Mouse (Mus musculus) midbrain, embryonic 11.5 days (tissue): ENCODE data around the gene Gm1113. TPM values are rescaled to one million over a fixed set of nuclear protein-coding genes. Genes with fewer than 3 reads are reported as not detected.

Source experiments
- ATAC-seq: fragments of 200-750 bp; cut with Nextera tagmentation; 2 replicates; pipeline ENCODE4 v1.8.0; 2017; ENCODE audit warnings: moderate TSS enrichment, moderate library complexity; ENCODE audit not compliant: low FRiP score
- DNase-seq: peaks from one replicate; pipeline ENCODE4 v3.0.0; 2015; ENCODE audit warnings: low spot score; ENCODE audit errors: missing footprints
- H3K27ac ChIP-seq: fragments of 300-500 bp; sonication (generic); 2 replicates; pipeline ENCODE4 v1.5.1; 2014; ENCODE audit warnings: low read depth, low read length
- H3K27me3 ChIP-seq: fragments of 300-500 bp; sonication (generic); 2 replicates; pipeline ENCODE4 v1.6.1; 2014; ENCODE audit warnings: mild to moderate bottlenecking, low read length, moderate library complexity, mixed read lengths; ENCODE audit not compliant: control insufficient read depth, insufficient read depth
- H3K36me3 ChIP-seq: fragments of 300-500 bp; sonication (generic); 2 replicates; pipeline ENCODE4 v1.6.1; 2014; ENCODE audit warnings: mild to moderate bottlenecking, low read length, moderate library complexity, mixed read lengths; ENCODE audit not compliant: control insufficient read depth, insufficient read depth
- H3K4me1 ChIP-seq: fragments of 300-500 bp; sonication (generic); 2 replicates; pipeline ENCODE4 v1.6.1; 2014; ENCODE audit warnings: low read length; ENCODE audit not compliant: control insufficient read depth, insufficient read depth
- H3K4me2 ChIP-seq: fragments of 300-500 bp; sonication (generic); 2 replicates; pipeline ENCODE4 v1.6.1; 2014; ENCODE audit warnings: mild to moderate bottlenecking, moderate library complexity
- H3K4me3 ChIP-seq: fragments of 300-500 bp; sonication (generic); 2 replicates; pipeline ENCODE4 v1.5.1; 2014; ENCODE audit warnings: low read depth, low read length
- H3K9ac ChIP-seq: fragments of 300-500 bp; sonication (generic); 2 replicates; pipeline ENCODE4 v1.6.1; 2014; ENCODE audit warnings: low read length
- H3K9me3 ChIP-seq: fragments of 300-500 bp; sonication (generic); 2 replicates; pipeline ENCODE4 v1.6.1; 2016; ENCODE audit warnings: low read length; ENCODE audit not compliant: control insufficient read depth
- WGBS: fragments of 180-500 bp; shearing (Covaris S2); extraction: QIAGEN DNeasy Blood & Tissue Kit; methylation state at CpG from one replicate; pipeline ENCODE4 v1.1.7; 2014; 5-methylcytosine and 5-hydroxymethylcytosine counted together
- polyA plus RNA-seq: library from polyadenylated mRNA; unstranded; fragments of >200 nt; fragmentation: Nextera tagmentation; extraction: Ambion mirVana; gene quantifications from 2 replicates; pipeline ENCODE4 v1.2.1, GENCODE M21; 2014

Gene Gm1113
- polyA plus RNA-seq, 1 experiment from 2014 or later = not detected

- Histone ChIP-seq H3K4me1 (no peaks in the 10 kb centered on the region), H3K27me3 (no peaks in the 10 kb centered on the region), H3K9ac (no peak overlapping the region), H3K4me2 (no peak overlapping the region), H3K4me3 (no peak overlapping the region), H3K9me3 (no peaks in the 10 kb centered on the region), H3K36me3 (no peaks in the 10 kb centered on the region), H3K27ac (no peak overlapping the region)
- DNase-seq (no peak), ATAC-seq (no peak)
- WGBS = 87% methylated on average over 9 of the region's 9 CpGs
These were observed 28.7 kb upstream of the Gm1113 start for GRCm38 (mm10) chr9:35546745-35547144.

GRCm38 (mm10) chr9:35545704-35546103 is 27.6 kb upstream of the Gm1113 start:
- H3K9me3 ChIP-seq = no peaks in the 10 kb centered on the region
- H3K27ac ChIP-seq = no peak overlapping the region
- no peak overlapping the region for H3K9ac ChIP-seq
- H3K4me3 ChIP-seq = no peak overlapping the region
- H3K27me3 ChIP-seq = no peaks in the 10 kb centered on the region
- no peaks in the 10 kb centered on the region for H3K4me1 ChIP-seq
- H3K36me3 ChIP-seq = no peaks in the 10 kb centered on the region
- no peak overlapping the region for H3K4me2 ChIP-seq
- no peak for DNase-seq
- ATAC-seq = no peak
- 73% methylated on average over 12 of the region's 12 CpGs for WGBS

GRCm38 (mm10) chr9:35544666-35545065 is 26.6 kb upstream of the Gm1113 start:
- Histone ChIP-seq H3K4me2 (no peak overlapping the region), H3K27ac (no peak overlapping the region), H3K36me3 (no peaks in the 10 kb centered on the region), H3K9ac (no peak overlapping the region), H3K4me1 (no peaks in the 10 kb centered on the region), H3K27me3 (no peaks in the 10 kb centered on the region), H3K9me3 (no peaks in the 10 kb centered on the region), H3K4me3 (no peak overlapping the region)
- WGBS = 86% methylated on average over 2 of the region's 2 CpGs
- no peak for DNase-seq
- ATAC-seq = no peak

- 80% methylated on average over 14 of the region's 14 CpGs for WGBS
These were observed 25.2 kb upstream of the Gm1113 start for GRCm38 (mm10) chr9:35543099-35543860.

GRCm38 (mm10) chr9:35541941-35542340 is 23.9 kb upstream of the Gm1113 start:
- H3K9ac ChIP-seq = no peak overlapping the region
- WGBS = 69% methylated on average over 6 of the region's 6 CpGs
- no peaks in the 10 kb centered on the region for H3K4me1 ChIP-seq
- no peak overlapping the region for H3K4me3 ChIP-seq
- no peak overlapping the region for H3K4me2 ChIP-seq
- no peak for DNase-seq
- ATAC-seq = no peak
- H3K27me3 ChIP-seq = no peaks in the 10 kb centered on the region
- H3K27ac ChIP-seq = no peak overlapping the region
- H3K9me3 ChIP-seq = no peaks in the 10 kb centered on the region
- H3K36me3 ChIP-seq = no peaks in the 10 kb centered on the region

More at GRCm38 (mm10) chr9:35543099-35543860, 25.2 kb upstream of the Gm1113 start:
- Histone ChIP-seq H3K9ac (no peak overlapping the region), H3K4me1 (no peaks in the 10 kb centered on the region), H3K9me3 (no peaks in the 10 kb centered on the region), H3K27me3 (no peaks in the 10 kb centered on the region), H3K4me2 (no peak overlapping the region), H3K36me3 (no peaks in the 10 kb centered on the region), H3K4me3 (no peak overlapping the region), H3K27ac (no peak overlapping the region)
- DNase-seq = no peak
- peak; percentile 23; the same call in 1 of the 2 replicates for ATAC-seq

GRCm38 (mm10) chr9:35541488-35541887 is 23.4 kb upstream of the Gm1113 start:
- Histone ChIP-seq H3K27ac (no peak overlapping the region), H3K36me3 (no peaks in the 10 kb centered on the region), H3K4me2 (no peak overlapping the region), H3K9me3 (no peaks in the 10 kb centered on the region), H3K4me1 (no peaks in the 10 kb centered on the region), H3K9ac (no peak overlapping the region), H3K27me3 (no peaks in the 10 kb centered on the region), H3K4me3 (no peak overlapping the region)
- DNase-seq (peak; percentile 98), ATAC-seq (peak; percentile 82)
- 6% methylated on average over 6 of the region's 6 CpGs for WGBS

- 85% methylated on average over 5 of the region's 5 CpGs for WGBS
- H3K36me3 ChIP-seq = no peaks in the 10 kb centered on the region
- DNase-seq = no peak
- no peaks in the 10 kb centered on the region for H3K27me3 ChIP-seq
- H3K27ac ChIP-seq = no peak overlapping the region
- no peaks in the 10 kb centered on the region for H3K4me1 ChIP-seq
- no peak overlapping the region for H3K4me3 ChIP-seq
- H3K9ac ChIP-seq = no peak overlapping the region
- no peak for ATAC-seq
- H3K9me3 ChIP-seq = no peaks in the 10 kb centered on the region
- H3K4me2 ChIP-seq = no peak overlapping the region
These were observed 23.0 kb upstream of the Gm1113 start for GRCm38 (mm10) chr9:35541024-35541423.

- Histone ChIP-seq H3K9ac (no peak overlapping the region), H3K27ac (no peak overlapping the region), H3K4me3 (no peak overlapping the region), H3K36me3 (no peaks in the 10 kb centered on the region), H3K27me3 (no peaks in the 10 kb centered on the region), H3K4me1 (no peaks in the 10 kb centered on the region), H3K9me3 (no peaks in the 10 kb centered on the region), H3K4me2 (no peak overlapping the region)
- DNase-seq (no peak), ATAC-seq (no peak)
- WGBS = 78% methylated on average over 13 of the region's 13 CpGs
These were observed 21.1 kb upstream of the Gm1113 start for GRCm38 (mm10) chr9:35539001-35539750.

GRCm38 (mm10) chr9:35535876-35536275 is 17.8 kb upstream of the Gm1113 start:
- Histone ChIP-seq H3K27ac (no peak overlapping the region), H3K27me3 (no peaks in the 10 kb centered on the region), H3K9me3 (no peaks in the 10 kb centered on the region), H3K4me3 (no peak overlapping the region), H3K4me1 (no peaks in the 10 kb centered on the region), H3K36me3 (no peaks in the 10 kb centered on the region), H3K4me2 (no peak overlapping the region), H3K9ac (no peak overlapping the region)
- WGBS = 81% methylated on average over 4 of the region's 4 CpGs
- ATAC-seq (no peak), DNase-seq (peak; percentile 69)
